Mouse (Mus musculus) Muller cell, postnatal 12 days (primary cell): ENCODE data around the gene Atp5c1.

Experiments used
- DNase-seq: peaks from one replicate; pipeline ENCODE4 v3.0.0-alpha.2; 2015; ENCODE audit errors: inconsistent ontology term

Gene Atp5c1

GRCm38 (mm10) chr2:10080310-10081010 is at the start of gene Atp5c1, which contains the start of gene Kin:
TSS of gene Atp5c1 (minus strand) at chr2:10080510.
TSS of gene Kin (plus strand) at chr2:10080593.
- peak; percentile 97 for DNase-seq

GRCm38 (mm10) chr2:10128571-10128970 is 48.3 kb upstream of the Atp5c1 start:
- DNase-seq, result no peak

DNA sequence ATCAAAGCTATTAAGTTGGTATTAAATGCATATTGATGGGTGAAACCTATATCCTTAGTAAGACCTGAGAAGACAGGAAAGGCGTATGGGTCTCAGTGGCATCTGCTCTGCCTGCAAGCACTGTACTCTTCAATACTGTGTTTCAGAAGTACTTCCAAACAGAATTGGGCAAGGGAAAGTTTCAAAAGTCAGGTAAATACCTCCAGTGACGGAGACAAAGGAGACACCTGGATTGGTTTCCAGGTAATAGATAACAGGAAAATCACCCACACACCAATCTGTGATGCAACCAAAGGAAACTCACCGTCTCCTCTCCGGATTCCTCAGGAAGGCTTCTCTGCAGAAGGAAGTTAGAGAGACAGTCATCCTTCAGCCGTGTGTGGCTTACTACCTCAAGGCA is 47.2 kb upstream of the Atp5c1 start:
- no peak for DNase-seq

DNA sequence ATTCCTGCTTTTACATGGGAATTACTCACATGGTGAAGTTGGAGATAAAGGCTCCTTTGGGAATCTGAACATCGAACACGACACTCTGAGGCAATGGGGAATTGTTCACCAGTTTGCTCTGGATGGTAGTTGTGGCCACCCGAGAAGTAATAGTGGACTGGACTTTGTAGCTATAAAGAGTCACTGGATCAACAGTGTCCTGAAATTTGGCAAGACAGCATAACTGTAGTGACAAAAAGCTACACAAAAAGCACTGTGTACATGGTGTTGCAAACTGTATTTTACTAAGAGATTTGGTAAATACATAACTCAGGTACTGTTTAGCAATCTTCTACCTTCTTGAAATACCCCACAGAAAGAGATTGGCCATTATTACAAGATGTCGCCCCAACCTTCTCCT is 45.8 kb upstream of the Atp5c1 start:
- DNase-seq, result no peak

- DNase-seq, result no peak
Measured at GRCm38 (mm10) chr2:10121826-10122225, 41.5 kb upstream of the Atp5c1 start.

DNA sequence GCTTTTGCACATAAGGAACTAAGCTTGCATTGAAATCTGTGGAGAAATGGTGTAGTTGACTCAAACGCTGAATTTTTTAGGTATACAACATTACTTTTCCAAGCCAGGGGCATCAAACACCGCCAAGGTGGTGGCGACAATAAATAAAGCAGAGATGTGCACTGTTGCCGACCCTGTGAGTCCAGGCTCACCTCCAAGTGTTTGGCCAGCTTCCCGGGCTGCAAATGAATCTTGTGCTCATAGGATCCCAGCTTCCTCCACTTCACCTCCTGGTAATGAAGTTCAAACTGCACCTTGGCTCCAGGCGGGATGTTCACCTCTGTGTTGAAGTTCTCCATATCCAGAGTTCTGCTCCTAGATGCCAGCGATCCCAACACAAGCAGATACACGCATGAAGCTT is 39.0 kb upstream of the Atp5c1 start:
- DNase-seq, result no peak

DNA sequence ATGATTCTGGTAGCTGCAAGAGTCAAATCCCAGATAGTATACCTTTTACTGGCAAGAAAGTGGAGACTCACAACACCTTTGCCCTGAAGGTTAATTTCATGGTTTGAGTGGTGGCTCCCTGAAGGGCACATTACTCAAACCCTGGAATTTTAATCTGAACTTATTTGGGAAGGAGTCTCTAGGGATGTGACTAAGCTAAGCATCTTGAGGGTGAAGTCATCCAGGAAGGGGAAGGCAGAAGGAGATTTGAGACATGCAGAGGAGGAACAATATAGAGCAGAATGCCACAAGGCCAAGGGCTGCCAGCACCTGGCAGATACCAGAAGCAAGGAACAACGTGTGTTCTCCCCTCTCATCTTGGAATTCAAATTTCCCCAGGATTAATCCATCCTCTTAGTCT is 38.4 kb upstream of the Atp5c1 start:
- no peak for DNase-seq

DNA sequence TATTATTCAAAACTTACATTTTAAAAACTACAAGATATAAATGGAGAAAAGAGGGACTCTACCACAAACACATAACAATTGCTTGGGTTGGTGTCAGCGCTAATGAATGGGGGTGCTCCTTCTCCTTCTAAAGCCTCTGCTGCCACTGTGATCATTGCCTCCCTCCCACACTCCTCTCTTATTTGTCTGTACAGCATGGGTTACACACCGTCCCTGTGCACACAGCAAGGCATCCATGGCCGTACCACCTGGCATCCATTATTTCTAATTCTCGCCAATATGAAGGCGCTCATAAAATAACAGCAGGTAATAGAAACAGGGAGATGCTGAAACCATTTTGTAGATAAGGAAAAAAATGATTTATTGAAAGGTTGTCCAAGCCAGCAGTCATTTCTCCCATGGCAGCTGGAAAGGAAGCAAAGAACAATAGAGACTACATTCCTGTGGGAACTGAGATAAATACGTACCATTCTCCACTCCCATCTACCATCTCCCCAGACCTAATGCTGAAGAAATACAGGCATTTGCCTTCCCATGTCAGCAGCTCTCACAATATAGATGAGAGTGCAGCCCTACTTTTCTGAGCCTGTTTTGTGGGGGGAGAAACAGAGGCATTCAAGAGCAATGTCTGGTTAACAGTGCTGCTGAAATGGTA is 28.4 kb upstream of the Atp5c1 start:
- no peak for DNase-seq

DNA sequence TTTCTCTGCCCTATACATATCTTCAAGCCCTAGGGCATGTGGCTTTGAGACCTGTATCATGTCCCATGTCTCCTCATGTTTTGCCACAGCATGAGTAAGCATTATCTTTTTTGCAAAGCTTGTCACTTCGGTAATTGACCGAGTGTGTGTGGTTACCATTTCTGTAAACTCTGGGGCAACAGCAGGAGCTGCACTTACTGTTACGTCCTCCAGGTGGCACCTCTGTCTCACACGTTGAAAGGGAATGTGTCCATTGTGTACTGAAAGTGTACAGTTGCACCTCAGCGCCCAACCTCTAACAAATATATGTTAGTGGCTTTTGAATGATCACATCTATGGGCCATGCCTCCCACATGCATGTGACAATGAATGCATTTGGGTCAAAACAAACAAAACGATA is 20.9 kb upstream of the Atp5c1 start:
- no peak for DNase-seq

DNA sequence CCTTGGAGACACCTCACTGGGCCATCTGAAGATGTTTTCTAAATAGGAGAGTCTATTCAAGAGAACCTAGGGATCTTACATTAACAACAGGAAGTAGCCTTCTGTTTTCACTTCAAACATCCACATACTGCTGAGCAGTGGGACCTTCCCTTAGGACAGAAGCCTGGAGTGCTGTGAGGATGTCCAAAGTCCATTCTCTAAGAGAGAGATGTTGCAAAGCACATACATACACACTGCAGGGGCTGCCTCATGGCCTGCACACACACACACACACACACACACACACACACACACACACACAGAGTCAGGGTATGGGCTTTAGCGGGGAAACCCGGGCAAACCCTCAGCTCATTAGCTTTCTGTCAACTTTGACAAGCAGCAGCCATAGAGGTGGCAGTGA is 20.2 kb upstream of the Atp5c1 start:
- DNase-seq, result no peak

GRCm38 (mm10) chr2:10098598-10099215 is 18.4 kb upstream of the Atp5c1 start:
- DNase-seq, result no peak

DNA sequence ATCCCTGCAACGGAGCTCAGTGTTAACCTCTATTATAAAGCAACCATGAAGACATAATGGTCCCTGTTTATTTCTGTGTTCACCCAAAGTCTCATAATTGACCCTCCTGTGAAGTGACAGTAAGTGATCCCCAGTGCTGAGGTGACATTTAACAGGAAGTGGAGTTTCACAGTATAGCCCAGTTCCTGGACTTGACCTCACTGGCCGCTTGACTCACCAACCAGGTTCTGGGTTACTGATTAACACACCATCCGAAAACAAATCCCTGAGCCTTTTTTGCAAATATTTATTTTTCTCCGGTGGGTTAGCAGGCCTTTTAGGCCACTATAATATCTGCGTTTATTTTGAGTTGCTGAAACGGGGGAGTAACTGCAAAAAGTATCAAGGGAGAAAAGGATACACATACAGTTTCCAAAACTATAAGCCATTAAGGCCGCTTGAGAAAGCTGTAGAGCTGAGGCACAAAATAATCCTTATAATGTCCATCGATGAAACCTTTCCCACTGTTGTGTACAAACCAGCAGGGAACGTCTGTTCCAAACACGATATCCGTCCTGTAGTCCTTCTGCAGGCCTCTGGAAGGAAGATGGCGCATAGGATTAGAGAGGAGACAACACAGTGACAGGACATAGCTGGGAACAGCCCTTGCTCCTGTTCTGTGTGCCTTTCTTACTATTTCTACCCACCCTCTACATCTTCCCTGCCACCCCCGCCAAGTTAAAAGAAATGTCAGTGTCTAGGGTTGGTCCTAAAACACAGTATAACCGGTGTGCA is 14.2 kb upstream of the Atp5c1 start:
- DNase-seq, result no peak

DNA sequence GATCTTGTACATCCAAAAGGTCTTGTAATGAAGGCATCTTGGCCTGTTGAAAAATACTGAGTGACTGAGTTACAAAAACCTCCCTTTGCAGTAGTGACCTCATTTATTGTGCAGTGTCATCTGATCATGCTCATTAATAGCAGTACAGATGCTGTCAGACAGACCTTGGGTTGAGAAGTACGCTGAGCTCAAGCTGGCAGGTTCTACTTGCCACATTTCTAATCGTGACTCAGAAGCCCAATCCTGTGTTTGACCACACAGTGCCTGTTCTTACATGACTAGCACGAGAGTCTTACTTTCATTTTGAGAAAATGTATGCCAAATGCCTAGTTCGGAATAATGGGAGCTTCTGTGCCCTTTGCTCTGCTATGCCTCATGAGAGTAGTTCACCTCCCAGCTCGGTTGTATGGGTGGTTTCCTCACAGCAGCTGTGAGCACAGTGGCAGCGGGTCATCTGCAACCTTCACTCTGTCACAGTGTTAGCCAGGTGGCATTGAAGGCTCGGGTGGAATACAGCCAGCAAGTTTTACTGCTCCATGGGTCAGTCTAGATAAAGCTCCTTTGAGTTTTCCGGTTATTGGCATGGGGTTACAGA is 7.0 kb upstream of the Atp5c1 start:
- DNase-seq, result peak; percentile 62

DNA sequence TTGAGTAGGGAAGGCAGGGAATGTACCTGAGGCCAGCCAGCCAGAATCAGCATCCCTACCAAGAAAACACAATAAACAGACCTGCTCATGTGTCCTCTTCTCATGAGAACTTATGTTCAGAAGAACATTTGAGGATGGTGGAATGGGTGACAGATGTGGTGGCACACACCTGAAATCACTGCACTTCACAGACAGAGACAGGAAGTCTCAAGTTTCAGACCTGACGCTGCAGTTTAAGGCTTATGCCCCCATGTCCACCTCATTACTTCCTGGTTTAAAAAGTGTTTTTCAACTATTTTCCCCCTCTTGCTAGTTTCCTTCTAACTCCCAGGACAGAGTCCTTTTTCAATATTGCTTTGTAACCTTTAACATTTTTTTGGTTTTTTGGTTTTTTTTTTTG is 2.4 kb upstream of the Atp5c1 start:
- no peak for DNase-seq

DNA sequence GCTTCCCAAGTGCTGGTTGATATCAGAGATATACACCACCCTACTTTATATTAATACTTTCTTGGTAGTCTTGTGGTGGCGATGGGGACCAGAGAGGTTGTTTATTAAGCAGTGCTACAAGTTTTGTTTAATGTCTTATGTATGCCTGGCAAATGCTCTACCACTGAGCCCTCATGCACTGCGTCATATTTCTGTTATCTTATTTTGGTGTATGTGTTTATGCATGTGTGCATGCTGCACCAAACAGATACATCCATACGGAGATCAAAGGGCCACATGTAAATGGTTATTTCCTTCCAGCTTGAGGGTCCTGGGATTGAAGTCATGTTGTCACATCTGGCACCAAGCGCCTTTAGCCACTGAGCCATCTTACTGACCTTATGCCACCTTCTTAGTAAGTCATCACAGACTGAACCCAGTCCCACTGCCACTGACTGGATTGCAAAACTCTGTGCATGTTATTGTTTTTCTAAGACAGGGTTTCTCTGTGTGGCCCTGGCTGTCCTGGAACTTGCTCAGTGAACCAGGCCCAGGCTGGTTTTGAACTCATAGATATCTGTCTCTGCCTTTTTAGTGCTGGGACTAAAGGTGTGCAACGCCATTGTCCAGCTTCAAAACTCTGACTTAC is 1.3 kb upstream of the Atp5c1 start:
- no peak for DNase-seq

DNA sequence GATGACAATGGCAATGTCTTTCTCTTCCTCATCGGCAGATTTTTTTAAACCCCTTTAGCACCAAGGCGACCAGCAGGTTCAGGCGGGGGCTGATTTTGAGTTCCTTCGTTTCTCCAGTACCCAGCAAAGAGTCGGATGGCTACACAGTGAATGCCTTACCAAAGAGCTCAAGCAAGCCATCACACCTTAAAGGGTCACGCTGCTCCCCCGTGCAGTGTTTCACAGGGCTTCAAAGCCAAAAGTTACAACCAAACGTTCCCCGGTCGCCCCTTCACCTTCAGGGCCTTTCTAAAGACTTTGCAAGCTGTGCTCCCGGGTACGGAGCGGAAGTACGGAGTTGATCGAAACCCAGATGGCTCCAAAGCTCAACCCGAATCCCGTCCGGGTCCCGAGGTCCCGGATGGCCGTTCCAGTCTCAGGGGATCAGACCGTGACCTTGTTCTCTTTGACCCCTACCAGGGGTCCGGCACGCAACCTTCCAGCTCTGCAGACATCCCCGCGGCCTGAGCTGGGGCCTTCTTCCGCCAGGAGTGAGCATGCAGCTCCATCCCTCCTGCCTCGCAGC is 483 bp downstream of the Atp5c1 start:
- no peak for DNase-seq

GRCm38 (mm10) chr2:10076675-10077074 is 3.6 kb downstream of the Atp5c1 start:
- peak; percentile 50 for DNase-seq

DNA sequence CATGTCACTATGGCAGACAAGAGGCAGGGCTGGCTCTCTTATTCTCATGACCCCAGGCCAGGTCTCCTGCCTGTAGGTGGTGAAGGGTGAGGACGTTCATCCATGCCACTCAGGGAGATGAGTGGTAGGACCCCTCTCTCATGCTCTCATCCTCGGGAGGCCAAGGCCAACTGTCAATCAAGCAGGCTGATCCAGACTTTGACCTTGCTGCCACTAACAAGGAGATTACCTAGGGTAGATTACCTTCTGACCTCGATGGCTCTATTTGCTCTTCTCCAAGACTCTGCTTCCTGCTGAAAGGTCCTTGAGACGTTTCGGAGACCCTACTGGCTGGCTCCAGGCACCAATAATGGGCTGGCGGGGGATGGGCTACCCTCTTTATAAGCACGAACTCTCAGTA is 5.8 kb downstream of the Atp5c1 start:
- DNase-seq, result no peak

DNA sequence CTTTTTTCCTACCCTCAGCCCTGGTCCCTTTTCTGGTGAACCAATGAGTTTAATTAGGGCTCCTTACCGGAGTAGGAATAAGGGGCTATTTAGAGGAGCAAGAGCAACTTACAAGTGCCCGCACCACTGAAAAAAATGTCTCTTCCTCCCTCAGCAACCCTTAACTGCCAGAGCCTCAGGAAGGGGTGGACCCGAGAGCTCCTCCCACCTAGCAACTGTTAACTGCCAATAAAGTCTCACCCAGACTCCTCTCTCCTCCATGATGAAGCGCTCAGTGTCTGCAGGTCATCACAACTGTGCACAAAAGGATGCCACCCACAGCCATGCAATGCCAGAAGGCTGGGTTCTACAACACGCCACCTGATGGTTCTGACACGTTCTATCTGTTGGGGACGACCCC is 8.6 kb downstream of the Atp5c1 start:
- DNase-seq, result no peak

DNA sequence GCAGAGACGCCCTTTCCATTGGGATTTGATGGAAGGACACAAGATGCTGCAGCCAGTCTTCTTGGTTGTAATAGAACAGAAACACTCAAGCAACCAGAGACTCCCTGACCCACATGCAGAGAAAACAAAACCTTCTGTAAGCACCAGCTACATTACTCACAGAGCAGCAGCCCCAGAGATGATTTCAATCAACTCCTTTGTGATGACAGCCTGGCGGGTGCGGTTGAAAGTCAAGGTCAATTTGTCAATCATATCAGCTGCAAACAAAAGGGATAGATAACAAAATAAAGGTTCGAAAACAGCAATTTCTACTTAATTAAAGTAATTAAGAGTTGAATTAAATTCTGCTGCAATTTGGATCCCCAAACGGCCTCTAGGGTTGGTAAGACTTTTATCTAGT is 21.5 kb downstream of the Atp5c1 start:
- DNase-seq, result no peak

GRCm38 (mm10) chr2:10051996-10052395 is 28.3 kb downstream of the Atp5c1 start:
- DNase-seq, result no peak
